Mouse (Mus musculus): ENCODE results near the gene Lrrk2. TPM values are rescaled to one million over a fixed set of nuclear protein-coding genes. Genes with fewer than 3 reads are reported as not detected.
A peak's percentile ranks its signal among the peaks of the same experiment; 100 is the strongest.

The Lrrk2 gene
- total RNA-seq (2017): 5.9 and 7.2 TPM in 2 replicates

GRCm38 (mm10) chr15:91672645-91673568, at the start of gene Lrrk2:
TSS of gene Lrrk2 (plus strand) at chr15:91673175.
- peak; percentile 95 for ATAC-seq (replicated peaks; ENCODE audit: low read depth, poor library complexity, severe bottlenecking)

DNA sequence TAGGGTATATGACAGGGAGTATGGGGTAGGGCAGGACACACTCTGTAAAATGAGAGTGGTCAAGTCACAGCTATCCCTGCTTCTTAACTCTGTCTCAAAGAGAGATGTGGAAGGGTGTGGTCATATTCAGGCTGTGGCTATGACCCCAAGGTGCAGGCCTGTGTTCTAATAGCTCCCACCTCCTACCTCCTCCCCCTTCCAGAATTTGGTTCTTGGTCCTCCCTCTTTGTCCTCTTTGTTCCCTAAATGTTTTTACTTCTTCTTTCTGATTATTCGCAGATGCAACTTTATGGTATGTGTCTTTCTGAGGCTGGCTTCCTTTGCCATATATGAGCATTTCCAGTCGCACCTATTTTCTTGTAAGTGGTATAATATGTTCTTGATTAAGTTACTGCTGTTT, 48.5 kb upstream of the Lrrk2 start:
- no peak for ATAC-seq (replicated peaks; ENCODE audit: low read depth, poor library complexity, severe bottlenecking)

GRCm38 (mm10) chr15:91629137-91629536, 43.8 kb upstream of the Lrrk2 start:
- no peak for ATAC-seq (replicated peaks; ENCODE audit: low read depth, poor library complexity, severe bottlenecking)

- no peak for ATAC-seq (replicated peaks; ENCODE audit: low read depth, poor library complexity, severe bottlenecking)
Measured at GRCm38 (mm10) chr15:91632473-91632872, 40.5 kb upstream of the Lrrk2 start.

DNA sequence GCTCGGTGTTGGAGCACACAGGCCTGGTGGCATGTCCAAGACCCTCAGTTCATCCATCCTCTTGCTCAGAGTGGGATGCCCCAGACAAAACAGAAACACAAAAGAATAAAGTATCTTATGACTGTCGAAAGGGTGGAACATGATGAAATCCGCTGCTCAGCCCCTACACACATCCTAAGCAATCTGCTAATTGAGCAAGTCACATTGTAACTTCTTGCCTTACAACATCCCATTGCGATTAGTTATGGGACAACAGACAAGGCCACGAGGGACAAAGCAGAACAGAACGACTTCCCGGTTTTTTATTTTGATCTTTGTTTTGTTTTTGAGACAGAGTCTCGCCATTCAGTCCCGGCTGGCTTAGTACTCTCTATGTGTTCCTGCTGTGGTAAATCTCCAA, 39.9 kb upstream of the Lrrk2 start:
- ATAC-seq (replicated peaks; ENCODE audit: low read depth, poor library complexity, severe bottlenecking): peak; percentile 47; the same call in 1 of the 2 replicates

DNA sequence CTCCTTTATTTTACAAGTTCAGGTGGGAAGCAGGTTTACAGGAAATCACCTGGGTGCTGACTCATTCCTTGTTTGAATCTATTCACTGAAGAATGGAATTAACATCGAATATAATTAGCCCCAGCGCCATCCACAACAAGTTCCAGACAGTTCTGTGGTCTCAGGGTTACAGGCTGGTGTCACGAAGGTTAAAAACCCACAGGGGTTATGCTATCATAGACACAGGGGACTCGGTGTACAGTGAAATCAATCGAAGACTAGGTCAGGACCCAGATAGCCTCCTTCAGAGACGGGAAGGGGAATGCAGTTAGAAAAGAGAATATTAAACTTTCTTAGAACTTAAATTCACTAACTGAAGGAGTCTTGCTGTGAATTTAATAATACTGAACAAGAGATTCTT, 39.2 kb upstream of the Lrrk2 start:
- ATAC-seq (replicated peaks; ENCODE audit: low read depth, poor library complexity, severe bottlenecking): no peak

DNA sequence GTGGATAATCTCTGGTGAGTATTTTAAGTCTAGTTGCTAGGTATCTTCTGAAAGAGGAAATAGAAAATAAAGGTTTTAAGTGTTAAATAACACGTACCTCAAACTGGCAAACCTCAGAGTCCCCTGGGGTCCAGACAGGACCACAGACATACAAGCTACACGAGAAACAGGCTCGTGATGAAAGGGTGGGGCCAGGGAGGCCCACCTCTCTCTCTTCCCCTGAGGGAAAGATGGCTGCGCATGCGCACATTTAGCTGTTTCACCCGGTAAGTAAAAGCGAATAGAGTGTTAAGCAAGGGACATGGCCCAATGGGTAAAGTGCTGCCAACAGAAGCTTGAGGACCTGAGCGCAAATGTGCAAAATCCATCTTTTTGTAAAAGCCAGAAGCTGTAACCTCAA, 38.7 kb upstream of the Lrrk2 start:
- ATAC-seq (replicated peaks; ENCODE audit: low read depth, poor library complexity, severe bottlenecking): no peak

GRCm38 (mm10) chr15:91641631-91642030, 31.3 kb upstream of the Lrrk2 start:
- ATAC-seq (replicated peaks; ENCODE audit: low read depth, poor library complexity, severe bottlenecking): no peak

- no peak for ATAC-seq (replicated peaks; ENCODE audit: low read depth, poor library complexity, severe bottlenecking)
Measured at GRCm38 (mm10) chr15:91642682-91643306, 30.2 kb upstream of the Lrrk2 start.

DNA sequence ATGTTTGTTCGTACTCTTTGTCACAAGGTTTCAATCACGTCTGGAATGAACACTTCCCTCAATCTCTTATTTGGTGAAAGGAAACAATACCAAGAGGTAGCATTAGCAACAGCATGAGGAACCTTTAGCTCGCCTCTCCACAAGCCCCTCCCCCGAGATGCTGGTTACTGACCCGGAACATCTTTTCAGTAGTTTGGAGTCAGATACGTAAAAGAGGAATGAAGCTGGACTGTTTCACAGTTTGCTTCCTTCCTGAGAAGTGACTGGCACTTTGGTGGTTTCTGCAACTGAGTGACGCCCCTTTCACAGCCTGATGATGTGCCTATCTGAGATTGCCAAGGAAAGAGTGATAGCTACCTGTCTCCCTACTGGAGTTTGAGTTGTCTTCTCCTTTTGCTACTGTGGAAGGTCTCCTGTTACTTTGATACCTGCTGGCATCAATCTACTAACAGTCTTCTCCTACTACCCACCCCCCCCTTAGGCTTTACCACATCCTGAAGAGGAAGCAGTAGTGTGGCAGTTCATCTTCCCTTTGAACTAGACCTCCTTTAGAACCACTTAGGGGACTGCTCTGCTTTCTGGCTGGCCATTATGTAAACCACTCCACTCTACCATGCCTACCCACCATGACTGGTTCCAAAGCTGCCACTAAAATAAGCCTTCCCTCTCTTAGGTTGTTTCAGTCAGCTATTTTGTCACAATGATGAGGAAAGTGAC, 29.2 kb upstream of the Lrrk2 start:
- ATAC-seq (replicated peaks; ENCODE audit: low read depth, poor library complexity, severe bottlenecking): peak; percentile 94

GRCm38 (mm10) chr15:91650270-91650669, 22.7 kb upstream of the Lrrk2 start:
- no peak for ATAC-seq (replicated peaks; ENCODE audit: low read depth, poor library complexity, severe bottlenecking)

DNA sequence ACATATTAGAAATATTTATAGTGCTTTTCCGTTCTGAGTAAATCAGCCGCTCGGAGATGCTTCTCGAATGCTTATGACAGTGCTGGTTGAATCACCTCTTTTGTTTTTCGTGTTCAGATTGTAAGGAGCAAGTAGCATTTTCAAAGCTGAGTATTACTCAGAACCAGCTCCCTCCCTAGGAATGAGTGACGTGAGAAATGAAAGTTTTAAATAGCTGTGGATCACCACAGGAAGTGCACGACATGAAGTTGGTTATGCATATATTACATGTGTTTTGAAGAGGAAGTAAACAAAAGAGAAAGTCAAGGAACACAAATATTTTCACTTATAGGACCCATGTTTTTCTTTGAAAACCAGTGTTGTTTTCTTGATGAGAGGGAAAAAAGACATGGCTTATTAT, 21.5 kb upstream of the Lrrk2 start:
- peak; percentile 96 for ATAC-seq (replicated peaks; ENCODE audit: low read depth, poor library complexity, severe bottlenecking)

DNA sequence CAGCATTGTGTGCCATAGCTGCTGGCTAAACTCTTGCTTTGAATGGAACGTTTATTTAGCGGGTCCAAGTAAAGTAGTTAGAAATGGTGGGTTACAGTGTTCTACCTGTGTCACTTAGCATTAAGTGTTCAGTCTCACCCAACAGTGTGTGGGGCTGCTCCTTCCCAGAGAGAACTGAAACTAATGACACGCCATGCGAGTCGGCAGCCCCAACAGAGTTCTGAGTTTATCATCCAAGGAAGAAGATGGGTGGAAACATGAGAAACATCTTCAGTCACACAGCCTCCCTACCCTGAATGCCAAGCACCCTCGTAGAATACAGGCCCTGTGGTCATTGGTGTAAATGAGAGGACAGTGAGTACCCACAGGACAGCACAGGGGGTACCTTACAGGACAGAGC, 14.7 kb upstream of the Lrrk2 start:
- 0 out of 2 replicates have a peak, but pooled peaks have one; percentile 31 for ATAC-seq (replicated peaks; ENCODE audit: low read depth, poor library complexity, severe bottlenecking)

- peak; percentile 85 for ATAC-seq (replicated peaks; ENCODE audit: low read depth, poor library complexity, severe bottlenecking)
Measured at GRCm38 (mm10) chr15:91660277-91661078, 12.5 kb upstream of the Lrrk2 start.

- ATAC-seq (replicated peaks; ENCODE audit: low read depth, poor library complexity, severe bottlenecking): no peak; the same call in 1 of the 2 replicates
Measured at GRCm38 (mm10) chr15:91661079-91661369, 12.0 kb upstream of the Lrrk2 start.

- ATAC-seq (replicated peaks; ENCODE audit: low read depth, poor library complexity, severe bottlenecking): 0 out of 2 replicates have a peak, but pooled peaks have one; percentile 23
Measured at GRCm38 (mm10) chr15:91664586-91665132, 8.3 kb upstream of the Lrrk2 start.

DNA sequence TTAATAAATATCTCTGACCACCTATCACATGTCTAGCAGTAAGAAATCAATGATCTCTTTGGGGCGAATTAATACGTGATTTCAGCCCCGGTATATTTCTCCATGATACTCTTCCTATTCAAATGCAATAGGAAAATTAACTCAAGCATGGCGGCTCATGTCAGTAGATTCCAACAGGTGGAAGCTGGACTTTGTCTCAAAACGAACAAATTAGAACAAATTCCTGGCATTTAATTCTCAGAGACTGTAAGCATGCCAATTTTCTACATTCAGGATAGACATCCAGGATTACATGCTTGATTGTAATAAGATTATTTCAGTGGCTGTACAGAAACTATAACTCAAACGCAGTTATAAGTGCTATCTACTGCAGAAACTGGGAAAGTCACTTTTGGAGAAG, 7.4 kb upstream of the Lrrk2 start:
- no peak for ATAC-seq (replicated peaks; ENCODE audit: low read depth, poor library complexity, severe bottlenecking)

DNA sequence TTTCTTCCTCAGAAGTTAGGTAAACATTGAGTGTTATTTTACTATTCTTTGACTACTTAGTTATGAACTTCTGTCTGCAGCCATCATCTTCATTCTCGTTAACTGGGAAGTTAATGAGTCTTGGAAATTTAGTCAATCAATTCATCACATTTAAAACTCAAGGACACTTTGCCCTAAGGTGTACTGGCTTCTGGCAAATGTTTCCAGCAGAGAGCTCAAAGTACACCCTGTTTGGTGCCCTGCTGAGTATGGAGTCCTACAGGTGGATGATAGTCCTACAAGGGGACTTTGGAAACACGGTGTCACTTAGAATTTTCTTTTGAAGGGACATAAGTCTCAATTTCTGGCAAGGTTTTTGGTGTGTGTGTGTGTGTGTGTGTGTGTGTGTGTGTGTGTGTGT, 1.8 kb upstream of the Lrrk2 start:
- ATAC-seq (replicated peaks; ENCODE audit: low read depth, poor library complexity, severe bottlenecking): no peak

GRCm38 (mm10) chr15:91671987-91672386, 988 bp upstream of the Lrrk2 start:
- ATAC-seq (replicated peaks; ENCODE audit: low read depth, poor library complexity, severe bottlenecking): no peak

DNA sequence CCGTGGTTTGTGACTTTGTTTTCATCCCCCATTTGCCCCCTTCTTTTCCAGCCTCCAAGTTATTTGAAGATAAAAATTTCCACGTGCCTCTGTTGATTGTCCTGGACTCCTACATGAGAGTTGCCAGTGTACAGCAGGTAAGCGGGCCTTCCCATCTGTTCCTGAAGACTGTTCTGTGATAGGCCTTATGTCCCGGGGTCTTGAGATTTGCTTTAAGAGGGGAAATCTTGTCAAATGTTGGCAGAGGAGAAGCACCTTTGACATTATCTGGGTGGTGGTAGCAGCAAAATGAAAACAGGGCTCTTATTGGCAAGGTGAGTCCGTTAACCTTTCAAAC, 562 bp downstream of the Lrrk2 start:
- ATAC-seq (replicated peaks; ENCODE audit: low read depth, poor library complexity, severe bottlenecking): no peak
